Mouse (Mus musculus) heart, embryonic 15.5 days (tissue): ENCODE measurements around the gene Ankfn1. TPM values are rescaled to one million over a fixed set of nuclear protein-coding genes. Genes with fewer than 3 reads are reported as not detected.

Experiments
- ATAC-seq: fragments of 200-750 bp; cut with Nextera tagmentation; replicated peaks from 2 replicates; pipeline ENCODE4 v1.8.0; 2017; ENCODE audit warnings: low read depth, moderate TSS enrichment; ENCODE audit not compliant: insufficient number of reproducible peaks, insufficient read depth, low FRiP score
- H3K27ac ChIP-seq: fragments of 300-500 bp; sonication (generic); 2 replicates; pipeline ENCODE4 v1.5.1; 2015; ENCODE audit warnings: mild to moderate bottlenecking, inconsistent platforms
- H3K27me3 ChIP-seq: fragments of 300-500 bp; sonication (generic); 2 replicates; pipeline ENCODE4 v1.6.1; 2015; ENCODE audit warnings: inconsistent platforms
- H3K36me3 ChIP-seq: fragments of 300-500 bp; sonication (generic); 2 replicates; pipeline ENCODE4 v1.6.1; 2015; ENCODE audit warnings: mild to moderate bottlenecking, inconsistent platforms
- H3K4me1 ChIP-seq: fragments of 300-500 bp; sonication (generic); replicated peaks from 2 replicates; pipeline ENCODE4 v1.6.1; 2015; ENCODE audit warnings: inconsistent platforms
- H3K4me2 ChIP-seq: fragments of 300-500 bp; sonication (generic); 2 replicates; pipeline ENCODE4 v1.6.1; 2015; ENCODE audit warnings: inconsistent platforms, mild to moderate bottlenecking, moderate library complexity
- H3K4me3 ChIP-seq: fragments of 300-500 bp; sonication (generic); 2 replicates; pipeline ENCODE4 v1.5.1; 2015; ENCODE audit warnings: mild to moderate bottlenecking, inconsistent platforms
- H3K9ac ChIP-seq: fragments of 300-500 bp; sonication (generic); 2 replicates; pipeline ENCODE4 v1.6.1; 2015; ENCODE audit warnings: mild to moderate bottlenecking, inconsistent platforms
- H3K9me3 ChIP-seq: fragments of 300-500 bp; sonication (generic); replicated peaks from 2 replicates; pipeline ENCODE4 v1.6.1; 2016; ENCODE audit warnings: inconsistent platforms
- WGBS: fragments of 180-500 bp; shearing (Covaris S2); methylation state at CpG from one replicate; pipeline ENCODE4 v1.1.7; 2015; ENCODE audit warnings: mixed read lengths; 5-methylcytosine and 5-hydroxymethylcytosine counted together
- polyA plus RNA-seq: library from polyadenylated mRNA; unstranded; fragments of >200 nt; fragmentation: Nextera tagmentation; extraction: Ambion mirVana; gene quantifications from 2 replicates; pipeline ENCODE4 v1.2.1, GENCODE M21; 2015

Ankfn1 gene
- polyA plus RNA-seq, 1 experiment from 2014 or later: 0.04 TPM

DNA sequence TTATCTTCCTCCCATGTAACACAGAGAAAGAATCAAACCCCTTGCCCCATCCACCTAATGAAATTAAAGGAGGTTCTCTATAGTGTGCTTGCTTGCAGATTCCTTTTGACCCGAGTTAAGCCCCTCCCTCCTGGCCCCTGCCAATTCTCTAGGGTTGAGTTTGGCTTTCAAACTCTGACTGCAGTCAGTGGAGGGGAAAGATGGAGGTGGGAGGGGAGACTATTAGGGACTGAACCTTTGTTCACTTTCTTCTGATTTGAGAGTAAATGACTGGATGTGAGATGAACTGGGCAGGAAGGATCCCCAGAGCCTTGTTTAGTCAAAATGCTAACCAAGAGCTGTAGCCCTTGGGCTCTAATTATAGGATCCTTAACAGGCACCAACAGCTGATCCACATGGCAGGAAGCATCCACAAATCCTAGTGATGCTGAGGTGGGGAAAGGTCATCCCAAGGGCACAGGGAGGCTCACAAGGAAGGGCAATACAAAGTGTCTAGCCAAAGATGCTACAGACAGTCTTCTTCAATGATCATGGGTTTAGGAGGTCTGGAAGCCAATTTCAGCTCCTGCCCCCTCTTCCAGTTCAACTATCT is 103.4 kb downstream of the Ankfn1 start:
- Histone ChIP-seq H3K4me3 (no peak overlapping the region), H3K4me1 (no peaks in the 10 kb centered on the region), H3K9ac (no peak overlapping the region), H3K27ac (no peak overlapping the region), H3K27me3 (no peaks in the 10 kb centered on the region), H3K4me2 (no peak overlapping the region), H3K36me3 (no peaks in the 10 kb centered on the region), H3K9me3 (no peaks in the 10 kb centered on the region)
- WGBS: 24% methylated on average over 1 of the region's 1 CpGs
- ATAC-seq: no peak

DNA sequence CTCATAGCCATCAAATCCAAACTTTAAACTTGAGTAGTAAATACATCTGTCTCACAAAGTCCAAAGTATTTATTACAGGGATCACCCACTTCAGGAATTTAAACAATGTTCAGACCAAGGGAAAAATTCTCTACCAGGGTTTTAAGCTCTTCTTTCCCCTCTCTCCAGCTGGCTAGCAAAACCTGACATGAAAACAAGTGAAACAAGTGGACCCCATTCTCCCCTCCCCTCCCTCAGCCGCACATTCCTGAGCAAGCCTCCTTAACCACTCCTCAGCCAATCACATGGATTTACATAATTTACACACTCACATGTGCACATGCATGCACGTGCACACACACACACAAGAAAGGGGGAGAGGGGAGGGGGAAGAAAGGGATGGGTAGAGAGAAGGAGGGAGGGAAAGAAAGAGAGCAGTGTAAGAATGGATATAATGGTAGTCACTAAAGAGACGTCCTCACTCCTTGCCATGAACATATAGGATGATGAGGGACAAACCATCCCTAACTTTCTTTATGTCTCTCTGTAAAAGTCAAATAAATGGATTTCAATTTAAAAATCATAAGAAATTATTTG is 104.9 kb downstream of the Ankfn1 start:
- Histone ChIP-seq H3K27ac (no peak overlapping the region), H3K4me1 (no peaks in the 10 kb centered on the region), H3K9me3 (no peaks in the 10 kb centered on the region), H3K36me3 (no peaks in the 10 kb centered on the region), H3K4me3 (no peak overlapping the region), H3K4me2 (no peak overlapping the region), H3K27me3 (no peaks in the 10 kb centered on the region), H3K9ac (no peak overlapping the region)
- whole genome bisulfite sequencing: 63% methylated on average over 3 of the region's 3 CpGs
- ATAC-seq: no peak

DNA sequence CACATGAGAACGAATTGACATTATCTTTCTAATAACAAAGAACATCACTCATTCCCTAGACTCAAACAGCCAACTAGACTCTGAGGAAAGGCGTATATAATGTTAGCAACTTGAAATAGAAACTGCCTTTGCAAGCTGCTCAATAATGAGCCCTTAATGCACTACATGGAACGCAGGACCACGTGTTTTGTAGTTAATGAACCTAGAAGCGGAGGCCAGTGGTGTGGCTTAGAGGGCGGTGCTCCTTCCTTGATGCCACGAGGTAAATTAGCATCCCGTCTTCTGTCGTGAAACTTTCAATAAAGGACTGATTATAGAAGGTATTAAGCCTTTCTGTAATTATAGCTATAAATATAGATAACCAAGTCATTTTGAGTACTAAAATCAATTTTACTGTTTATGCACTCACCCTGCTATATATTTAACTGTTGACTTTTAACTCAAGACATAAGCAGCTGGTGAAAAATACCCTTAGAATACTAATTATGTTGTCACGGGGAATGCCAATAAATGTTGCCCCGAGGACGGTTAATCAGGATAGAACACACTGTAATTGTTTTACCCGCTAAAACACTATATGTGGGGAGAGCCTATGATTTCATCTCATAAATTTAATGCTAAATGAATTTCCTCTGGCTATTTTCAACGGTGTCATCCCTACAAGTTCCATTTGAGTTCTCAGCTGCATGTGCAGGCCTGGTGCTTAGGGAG is 112.1 kb downstream of the Ankfn1 start:
- Histone ChIP-seq H3K4me3 (no peak overlapping the region), H3K36me3 (no peaks in the 10 kb centered on the region), H3K27me3 (no peaks in the 10 kb centered on the region), H3K4me2 (no peak overlapping the region), H3K4me1 (no peaks in the 10 kb centered on the region), H3K9me3 (no peaks in the 10 kb centered on the region), H3K27ac (no peak overlapping the region), H3K9ac (no peak overlapping the region)
- WGBS: 78% methylated on average over 14 of the region's 14 CpGs
- ATAC-seq: no peak

DNA sequence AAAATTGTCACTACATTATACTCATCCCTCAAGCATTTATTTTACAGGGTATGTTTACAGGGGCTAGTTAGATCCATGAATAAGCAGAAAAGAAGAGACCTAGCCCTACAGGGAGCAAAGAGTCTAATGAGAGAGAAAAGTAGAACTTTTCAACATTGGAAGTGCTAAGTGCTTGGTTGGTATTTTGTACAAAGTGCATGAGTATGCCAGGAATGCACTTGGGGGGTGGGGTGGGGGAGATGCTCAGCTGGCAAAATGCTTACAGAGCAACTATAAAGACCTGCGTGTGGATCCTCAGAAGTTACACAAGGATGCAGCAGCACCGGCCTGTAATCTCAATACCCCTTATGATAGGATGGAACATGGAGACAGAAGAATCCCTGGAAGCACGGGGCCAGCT is 118.4 kb downstream of the Ankfn1 start:
- Histone ChIP-seq H3K4me3 (no peak overlapping the region), H3K4me1 (no peaks in the 10 kb centered on the region), H3K9me3 (no peaks in the 10 kb centered on the region), H3K4me2 (no peak overlapping the region), H3K27ac (no peak overlapping the region), H3K27me3 (no peaks in the 10 kb centered on the region), H3K9ac (no peak overlapping the region), H3K36me3 (no peaks in the 10 kb centered on the region)
- 54% methylated on average over 3 of the region's 3 CpGs for WGBS
- ATAC-seq: no peak

DNA sequence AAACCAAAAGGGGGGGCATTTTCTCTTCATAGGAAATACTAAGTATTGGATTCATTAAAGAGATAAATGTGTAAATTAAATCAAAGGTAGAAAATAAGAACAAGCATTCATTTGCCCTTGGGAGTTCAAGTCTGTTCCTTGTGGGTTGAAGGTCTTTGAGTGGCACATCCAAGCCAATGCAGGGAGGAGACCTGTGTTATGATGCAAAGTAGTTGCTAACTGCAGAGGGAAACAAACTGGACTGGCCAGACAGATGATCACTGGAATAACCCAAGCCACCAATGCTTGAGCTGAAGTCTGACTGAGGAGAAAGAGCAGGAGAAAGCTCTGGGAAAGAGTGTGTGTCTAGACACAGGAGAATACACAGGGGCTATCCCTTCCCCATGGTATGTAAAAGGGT is 120.9 kb downstream of the Ankfn1 start:
- ATAC-seq: no peak
- H3K4me3 ChIP-seq: no peak overlapping the region

DNA sequence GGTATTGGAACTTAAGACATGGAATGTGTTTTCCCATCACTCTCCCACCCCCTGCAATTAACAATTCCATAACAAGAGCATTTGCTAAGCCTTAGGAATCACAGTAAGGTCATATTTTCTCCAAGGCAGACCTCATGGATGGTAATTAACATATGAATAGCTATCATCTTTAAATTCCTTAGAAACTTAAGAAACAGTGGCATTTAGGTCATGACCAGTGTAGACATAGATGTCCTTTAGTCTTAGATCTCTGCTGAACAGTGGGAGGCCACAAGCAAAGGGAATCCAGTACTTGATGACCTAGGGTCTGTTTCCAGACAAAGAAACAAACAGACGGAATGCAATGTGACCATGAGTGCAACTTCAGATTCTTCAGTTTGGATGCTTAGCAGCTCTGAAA is 141.7 kb downstream of the Ankfn1 start:
- H3K9me3 ChIP-seq: no peaks in the 10 kb centered on the region
- H3K4me3 ChIP-seq: no peak overlapping the region
- WGBS: 85% methylated on average over 1 of the region's 1 CpGs
- no peak overlapping the region for H3K4me2 ChIP-seq
- H3K27me3 ChIP-seq: no peaks in the 10 kb centered on the region
- H3K9ac ChIP-seq: no peak overlapping the region
- ATAC-seq: no peak
- H3K4me1 ChIP-seq: no peaks in the 10 kb centered on the region
- H3K27ac ChIP-seq: no peak overlapping the region
- H3K36me3 ChIP-seq: no peaks in the 10 kb centered on the region

More for the DNA sequence above, 120.9 kb downstream of the Ankfn1 start:
- Histone ChIP-seq H3K36me3 (no peaks in the 10 kb centered on the region), H3K9me3 (no peaks in the 10 kb centered on the region), H3K27ac (no peak overlapping the region), H3K4me2 (no peak overlapping the region), H3K9ac (no peak overlapping the region), H3K27me3 (no peaks in the 10 kb centered on the region), H3K4me1 (no peaks in the 10 kb centered on the region)

DNA sequence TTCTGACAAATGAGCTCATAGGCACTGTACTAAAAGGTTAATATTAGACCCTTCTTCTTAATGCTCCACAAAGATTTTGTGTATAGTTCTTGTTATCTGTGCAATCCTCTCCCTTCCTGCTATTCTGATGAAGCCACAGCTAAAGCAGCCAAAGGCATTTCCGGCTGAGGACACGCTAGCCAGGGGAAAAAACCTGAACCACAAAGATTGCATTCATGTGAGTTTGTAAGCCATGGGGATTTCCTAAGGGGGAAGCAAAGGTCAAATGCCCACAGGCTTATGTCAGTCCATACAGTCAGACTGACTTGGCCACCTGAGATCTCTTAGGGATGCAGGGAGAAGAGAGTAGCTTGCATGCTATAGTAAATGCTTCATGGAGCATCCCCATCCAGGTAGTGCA is 146.1 kb downstream of the Ankfn1 start:
- H3K36me3 ChIP-seq: no peaks in the 10 kb centered on the region
- H3K4me1 ChIP-seq: no peaks in the 10 kb centered on the region
- H3K27ac ChIP-seq: no peak overlapping the region
- ATAC-seq: no peak
- no peak overlapping the region for H3K9ac ChIP-seq
- WGBS: 72% methylated on average over 2 of the region's 2 CpGs
- H3K9me3 ChIP-seq: no peaks in the 10 kb centered on the region
- H3K27me3 ChIP-seq: no peaks in the 10 kb centered on the region
- H3K4me2 ChIP-seq: no peak overlapping the region
- H3K4me3 ChIP-seq: no peak overlapping the region

DNA sequence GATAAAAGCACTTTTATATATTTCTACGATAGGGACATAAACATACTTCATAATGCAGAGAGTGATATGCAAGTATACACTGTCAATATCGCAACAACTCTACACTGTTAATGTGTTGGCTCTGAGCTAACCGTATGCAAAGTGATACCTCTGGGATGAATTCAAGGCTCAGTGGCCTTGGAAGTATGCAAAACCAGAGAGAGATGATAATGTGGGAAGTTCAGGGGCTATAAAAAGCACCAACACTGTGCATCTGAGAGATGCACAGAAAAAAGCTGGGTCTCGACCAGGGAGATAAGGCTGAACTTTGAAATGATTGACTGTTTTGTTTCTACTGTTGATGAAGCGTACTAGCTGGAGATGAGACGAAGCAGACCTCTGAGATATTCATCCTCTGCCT is 148.9 kb downstream of the Ankfn1 start:
- no peak overlapping the region for H3K27ac ChIP-seq
- no peak overlapping the region for H3K4me2 ChIP-seq
- no peaks in the 10 kb centered on the region for H3K27me3 ChIP-seq
- H3K4me3 ChIP-seq: no peak overlapping the region
- no peaks in the 10 kb centered on the region for H3K36me3 ChIP-seq
- no peak for ATAC-seq
- no peak overlapping the region for H3K9ac ChIP-seq
- H3K9me3 ChIP-seq: no peaks in the 10 kb centered on the region
- no peaks in the 10 kb centered on the region for H3K4me1 ChIP-seq
- 47% methylated on average over 6 of the region's 6 CpGs for WGBS

DNA sequence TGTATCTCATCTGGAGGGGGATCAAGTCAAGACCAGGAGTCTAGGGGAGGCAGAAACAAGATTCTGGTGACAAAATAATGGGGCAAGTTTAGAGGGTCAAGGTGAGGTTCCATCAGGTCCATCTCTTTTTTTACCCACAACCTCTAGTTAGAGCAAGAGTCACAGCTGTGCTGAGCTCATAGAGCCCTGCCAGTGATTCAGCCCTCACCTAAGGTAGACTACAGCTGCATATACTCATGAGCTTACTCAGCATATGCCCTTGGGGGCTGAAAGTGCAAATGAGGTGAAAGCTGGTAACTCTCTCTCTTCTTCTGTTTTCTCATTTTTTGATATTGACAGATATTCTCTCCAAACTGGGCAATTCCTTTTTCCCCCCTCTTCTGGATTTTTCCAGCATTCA is 150.2 kb downstream of the Ankfn1 start:
- no peaks in the 10 kb centered on the region for H3K27me3 ChIP-seq
- H3K4me2 ChIP-seq: no peak overlapping the region
- H3K27ac ChIP-seq: no peak overlapping the region
- H3K9ac ChIP-seq: no peak overlapping the region
- H3K4me3 ChIP-seq: no peak overlapping the region
- no peak for ATAC-seq
- no peaks in the 10 kb centered on the region for H3K4me1 ChIP-seq
- no peaks in the 10 kb centered on the region for H3K36me3 ChIP-seq
- no peaks in the 10 kb centered on the region for H3K9me3 ChIP-seq

DNA sequence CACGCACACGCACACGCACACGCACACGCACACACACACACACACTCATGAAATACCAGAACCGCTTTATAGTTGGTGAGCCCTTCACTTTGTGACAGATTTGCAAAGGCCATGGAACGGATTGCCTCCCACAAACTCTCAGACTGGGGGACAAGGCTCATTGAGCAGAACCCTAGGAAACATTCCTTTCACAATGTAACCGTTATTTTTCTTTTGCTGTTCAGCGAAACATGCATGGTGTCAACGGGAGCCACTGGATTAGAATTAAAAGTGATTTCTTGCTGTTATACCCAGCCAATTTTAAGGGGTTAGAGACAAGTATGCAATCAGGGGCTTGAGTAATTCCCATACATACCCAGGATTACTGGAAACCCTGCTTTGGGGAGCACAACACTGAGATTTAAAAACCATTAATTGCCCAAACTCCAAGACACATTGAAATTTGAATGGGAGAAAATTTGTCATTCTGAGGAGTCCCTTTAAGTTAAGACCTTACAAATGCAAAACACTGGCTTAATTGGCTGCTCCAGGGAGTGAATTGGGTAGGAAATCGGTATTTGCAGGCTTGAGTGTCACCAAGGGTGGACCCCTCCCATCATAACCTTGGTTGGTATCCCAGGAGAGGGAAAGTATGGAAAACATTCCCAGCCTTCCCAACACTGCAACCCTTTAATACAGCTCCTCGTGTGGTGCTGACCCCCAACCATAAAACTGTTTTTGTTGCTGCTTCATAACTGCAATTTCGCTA is 153.6 kb downstream of the Ankfn1 start:
- Histone ChIP-seq H3K4me2 (no peak overlapping the region), H3K4me3 (no peak overlapping the region), H3K27me3 (no peaks in the 10 kb centered on the region), H3K27ac (no peak overlapping the region), H3K4me1 (no peaks in the 10 kb centered on the region), H3K9me3 (no peaks in the 10 kb centered on the region), H3K36me3 (no peaks in the 10 kb centered on the region), H3K9ac (no peak overlapping the region)
- 82% methylated on average over 13 of the region's 13 CpGs for WGBS
- no peak for ATAC-seq

DNA sequence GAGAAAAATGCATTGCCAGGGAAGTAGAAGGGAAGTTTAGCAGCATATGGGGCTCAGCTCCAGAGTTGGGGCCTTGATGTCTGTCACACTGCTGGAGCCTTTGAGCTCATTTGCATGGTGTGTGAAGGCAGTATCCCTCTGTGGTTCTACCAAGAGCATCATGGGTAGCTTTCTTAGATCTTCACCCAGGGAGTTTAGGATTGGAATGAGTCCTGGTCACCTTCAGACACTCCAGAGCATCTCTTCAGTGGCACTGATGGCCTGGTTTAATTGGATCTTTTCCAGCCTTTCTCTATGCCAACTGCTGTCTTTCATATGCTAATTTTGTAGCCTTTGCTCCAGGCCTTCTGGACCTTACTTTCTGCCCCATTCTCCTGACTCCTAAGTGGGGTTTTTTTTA is 157.5 kb downstream of the Ankfn1 start:
- no peak overlapping the region for H3K9ac ChIP-seq
- H3K4me1 ChIP-seq: no peaks in the 10 kb centered on the region
- H3K27ac ChIP-seq: no peak overlapping the region
- H3K4me2 ChIP-seq: no peak overlapping the region
- ATAC-seq: no peak
- no peaks in the 10 kb centered on the region for H3K36me3 ChIP-seq
- no peaks in the 10 kb centered on the region for H3K27me3 ChIP-seq
- no peaks in the 10 kb centered on the region for H3K9me3 ChIP-seq
- no peak overlapping the region for H3K4me3 ChIP-seq
